Mouse (Mus musculus): Measurements from ENCODE around the gene Urgcp. TPM values are rescaled to one million over a fixed set of nuclear protein-coding genes. Genes with fewer than 3 reads are reported as not detected.

Gene Urgcp
- polyA plus RNA-seq, 1 experiment from 2014 or later = 24.6 TPM

DNA sequence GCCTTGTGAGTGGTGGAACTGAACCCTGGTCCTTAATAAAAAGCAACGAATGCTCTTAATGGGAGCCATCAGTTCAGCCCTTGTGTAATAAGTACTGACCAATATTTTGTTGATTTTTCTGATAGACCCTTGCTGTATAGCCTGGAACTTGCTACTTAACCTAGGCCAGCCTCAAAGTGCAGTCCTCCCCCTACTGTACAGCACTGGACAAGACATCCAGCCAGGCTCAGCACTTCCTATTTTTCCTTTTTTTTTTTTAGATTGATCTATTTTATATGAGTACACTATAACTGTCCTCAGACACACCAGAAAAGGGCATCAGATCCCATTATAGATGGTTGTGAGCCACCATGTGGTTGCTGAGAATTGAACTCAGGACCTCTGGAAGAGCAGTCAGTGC is 58.8 kb downstream of the Urgcp start:
- peaks cover 14% of the 10 kb centered on the region for H3K4me1 ChIP-seq
- no peak overlapping the region for H3K4me2 ChIP-seq (replicated peaks)
- no peak overlapping the region for H3K4me3 ChIP-seq
- no peak overlapping the region for H3K9ac ChIP-seq
- WGBS = 92% methylated on average over 1 of the region's 1 CpGs
- H3K36me3 ChIP-seq = peaks cover 20% of the 10 kb centered on the region
- no peaks in the 10 kb centered on the region for H3K9me3 ChIP-seq
- H3K27me3 ChIP-seq (replicated peaks) = no peaks in the 10 kb centered on the region
- H3K27ac ChIP-seq = no peak overlapping the region
- ATAC-seq (ENCODE audit: low FRiP score, low read depth) = no peak

DNA sequence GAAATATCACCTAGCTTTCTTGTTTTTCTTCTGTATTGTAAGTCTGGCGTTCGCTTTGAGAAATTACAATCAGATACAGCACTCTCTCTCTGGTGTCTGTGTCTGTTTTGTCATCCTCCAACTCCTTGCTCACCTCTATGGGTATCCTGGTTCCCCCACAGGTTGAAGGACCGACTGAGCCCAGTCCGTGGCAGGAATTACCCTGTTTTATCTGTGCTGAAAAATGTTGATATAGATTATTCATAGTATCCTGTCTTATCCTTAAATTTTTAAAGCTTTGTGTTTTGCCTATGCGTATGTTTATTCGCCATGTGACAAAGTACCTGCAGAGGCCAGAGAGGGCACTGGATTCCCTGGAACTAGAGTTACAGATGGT is 59.2 kb downstream of the Urgcp start:
- no peak overlapping the region for H3K9ac ChIP-seq
- H3K27ac ChIP-seq = no peak overlapping the region
- no peak overlapping the region for H3K4me3 ChIP-seq
- H3K4me2 ChIP-seq (replicated peaks) = no peak overlapping the region
- H3K27me3 ChIP-seq (replicated peaks) = no peaks in the 10 kb centered on the region
- 90% methylated on average over 6 of the region's 6 CpGs for WGBS
- peaks cover 20% of the 10 kb centered on the region for H3K36me3 ChIP-seq
- H3K4me1 ChIP-seq = peaks cover 14% of the 10 kb centered on the region
- ATAC-seq (ENCODE audit: low FRiP score, low read depth) = no peak
- H3K9me3 ChIP-seq = no peaks in the 10 kb centered on the region

DNA sequence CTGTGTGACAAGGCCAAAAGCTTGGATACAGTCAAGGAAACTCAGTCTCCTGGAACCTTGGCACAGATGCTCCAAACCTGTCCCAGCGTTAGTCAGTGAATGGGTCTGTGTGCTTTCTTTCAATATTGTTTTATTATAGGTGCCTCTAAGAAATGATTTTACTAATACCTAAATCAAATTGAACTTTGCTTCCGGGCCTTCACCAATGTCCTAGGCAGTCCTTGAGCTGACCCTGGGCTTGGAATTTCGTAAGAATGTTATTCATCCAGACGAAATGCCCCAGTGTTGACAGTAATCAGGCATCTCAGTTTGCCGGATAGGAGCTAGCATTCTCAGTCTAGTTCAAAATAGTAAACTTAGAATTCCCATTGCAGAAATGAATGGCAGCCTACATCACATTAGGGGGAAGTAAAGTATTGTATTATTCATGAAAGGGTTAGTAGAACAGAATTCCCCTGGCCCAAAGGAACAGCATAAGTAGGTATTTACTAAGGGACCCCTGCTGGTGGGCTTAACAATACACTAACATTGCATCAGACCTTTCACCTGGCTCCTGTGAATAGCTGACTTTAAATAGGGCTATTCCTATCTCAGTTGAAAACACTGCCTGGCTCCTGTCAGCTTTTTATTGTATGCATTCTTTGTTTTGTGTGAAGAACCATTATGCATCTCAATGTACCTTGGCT is 59.8 kb downstream of the Urgcp start:
- WGBS = 90% methylated on average over 5 of the region's 5 CpGs

DNA sequence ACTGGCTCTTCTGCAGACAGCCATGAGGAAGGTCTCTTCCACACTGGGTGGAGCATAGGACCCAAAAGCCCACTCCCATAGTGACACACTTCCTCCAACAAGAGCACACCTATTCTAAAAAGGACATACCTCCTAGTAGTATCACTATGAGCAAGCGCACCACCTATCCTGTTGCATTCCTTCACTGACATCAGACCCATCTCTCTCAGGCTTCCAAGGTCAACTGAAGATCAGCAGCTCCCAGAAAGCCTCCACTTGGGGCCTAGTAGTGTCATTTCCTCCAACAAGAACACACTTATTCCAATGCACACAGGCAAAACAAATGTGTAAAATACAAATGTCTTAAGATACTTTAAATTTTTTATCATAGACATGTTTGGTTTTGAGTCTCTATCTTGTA is 60.4 kb downstream of the Urgcp start:
- H3K4me2 ChIP-seq (replicated peaks) = no peak overlapping the region
- no peaks in the 10 kb centered on the region for H3K9me3 ChIP-seq
- peaks cover 13% of the 10 kb centered on the region for H3K4me1 ChIP-seq
- H3K36me3 ChIP-seq = peaks cover 20% of the 10 kb centered on the region
- 96% methylated on average over 1 of the region's 1 CpGs for WGBS
- no peaks in the 10 kb centered on the region for H3K27me3 ChIP-seq (replicated peaks)
- H3K4me3 ChIP-seq = no peak overlapping the region
- no peak overlapping the region for H3K9ac ChIP-seq
- ATAC-seq (ENCODE audit: low FRiP score, low read depth) = no peak
- no peak overlapping the region for H3K27ac ChIP-seq

More for the DNA sequence above, 59.8 kb downstream of the Urgcp start:
- Histone ChIP-seq H3K9me3 (no peaks in the 10 kb centered on the region), H3K27ac (no peak overlapping the region), H3K36me3 (peaks cover 20% of the 10 kb centered on the region), H3K27me3 (replicated peaks) (no peaks in the 10 kb centered on the region), H3K4me3 (no peak overlapping the region), H3K4me2 (replicated peaks) (no peak overlapping the region), H3K9ac (no peak overlapping the region), H3K4me1 (peaks cover 14% of the 10 kb centered on the region)
- ATAC-seq (ENCODE audit: low FRiP score, low read depth) = no peak

DNA sequence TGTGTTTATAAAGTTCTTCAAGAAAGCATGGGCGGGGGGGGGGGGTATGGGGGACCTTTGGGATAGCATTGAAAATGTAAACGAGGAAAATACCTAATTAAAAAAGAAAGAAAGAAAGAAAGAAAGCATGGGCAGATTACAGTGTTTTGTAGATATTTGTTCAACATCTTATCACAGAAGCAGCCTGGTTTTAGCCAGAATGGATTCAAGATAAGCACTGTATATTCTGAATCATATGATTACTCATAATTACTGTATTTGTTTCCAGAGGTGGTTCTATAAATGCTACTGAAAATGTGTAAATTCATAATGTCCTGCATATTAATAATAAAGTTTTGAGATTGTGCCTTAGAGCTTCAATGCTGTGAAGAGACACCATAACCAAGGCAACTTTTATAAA is 60.9 kb downstream of the Urgcp start:
- Histone ChIP-seq H3K4me2 (replicated peaks) (no peak overlapping the region), H3K4me3 (no peak overlapping the region), H3K9me3 (no peaks in the 10 kb centered on the region), H3K9ac (no peak overlapping the region), H3K4me1 (peaks cover 8% of the 10 kb centered on the region), H3K27ac (no peak overlapping the region), H3K27me3 (replicated peaks) (no peaks in the 10 kb centered on the region), H3K36me3 (peaks cover 20% of the 10 kb centered on the region)
- 68% methylated on average over 2 of the region's 2 CpGs for WGBS
- ATAC-seq (ENCODE audit: low FRiP score, low read depth) = no peak

- no peaks in the 10 kb centered on the region for H3K27me3 ChIP-seq (replicated peaks)
- WGBS = 90% methylated on average over 7 of the region's 7 CpGs
- H3K4me3 ChIP-seq = no peak overlapping the region
- H3K4me2 ChIP-seq (replicated peaks) = no peak overlapping the region
- no peaks in the 10 kb centered on the region for H3K9me3 ChIP-seq
- H3K9ac ChIP-seq = no peak overlapping the region
- ATAC-seq (ENCODE audit: low FRiP score, low read depth) = no peak
- H3K36me3 ChIP-seq = peaks cover 20% of the 10 kb centered on the region
- H3K27ac ChIP-seq = no peak overlapping the region
- peaks cover 3% of the 10 kb centered on the region; the same call in 1 of the 2 replicates for H3K4me1 ChIP-seq
These were observed 61.4 kb downstream of the Urgcp start for GRCm38 (mm10) chr11:5700808-5701207.

- Histone ChIP-seq H3K4me2 (replicated peaks) (no peak overlapping the region), H3K4me1 (no peaks in the 10 kb centered on the region), H3K36me3 (no peaks in the 10 kb centered on the region), H3K27ac (no peak overlapping the region), H3K9ac (no peak overlapping the region), H3K27me3 (replicated peaks) (no peaks in the 10 kb centered on the region), H3K4me3 (no peak overlapping the region), H3K9me3 (no peaks in the 10 kb centered on the region; the same call in 1 of the 2 replicates)
- ATAC-seq (ENCODE audit: low FRiP score, low read depth) = no peak
- WGBS = 38% methylated on average over 7 of the region's 7 CpGs
These were observed 70.4 kb downstream of the Urgcp start for GRCm38 (mm10) chr11:5691775-5692174.

DNA sequence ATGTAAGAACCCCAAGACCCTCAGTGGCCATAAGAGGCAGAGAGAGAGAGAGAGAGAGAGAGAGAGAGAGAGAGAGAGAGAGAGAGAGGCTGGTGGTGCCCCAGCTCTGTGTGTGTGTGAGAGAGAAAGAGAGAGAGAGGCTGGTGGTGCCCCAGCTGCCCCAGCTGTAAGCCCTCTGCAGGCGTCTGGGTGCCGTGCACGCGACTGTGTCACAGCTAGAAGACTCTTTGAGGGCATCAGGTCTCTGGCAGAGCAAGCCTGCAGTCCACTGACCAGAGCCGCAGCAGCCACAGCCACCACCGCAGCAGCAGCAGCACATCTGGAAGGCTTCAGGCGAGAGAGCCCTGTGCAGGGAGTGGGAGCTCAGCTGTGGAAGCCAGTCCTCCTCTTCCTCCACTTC is 77.9 kb downstream of the Urgcp start:
- Histone ChIP-seq H3K27me3 (replicated peaks) (no peaks in the 10 kb centered on the region; the same call in 1 of the 2 replicates), H3K4me2 (replicated peaks) (no peak overlapping the region), H3K36me3 (no peaks in the 10 kb centered on the region), H3K4me1 (no peaks in the 10 kb centered on the region), H3K4me3 (no peak overlapping the region), H3K27ac (no peak overlapping the region), H3K9ac (no peak overlapping the region), H3K9me3 (no peaks in the 10 kb centered on the region)
- ATAC-seq (ENCODE audit: low FRiP score, low read depth) = no peak
- WGBS = 37% methylated on average over 7 of the region's 7 CpGs

DNA sequence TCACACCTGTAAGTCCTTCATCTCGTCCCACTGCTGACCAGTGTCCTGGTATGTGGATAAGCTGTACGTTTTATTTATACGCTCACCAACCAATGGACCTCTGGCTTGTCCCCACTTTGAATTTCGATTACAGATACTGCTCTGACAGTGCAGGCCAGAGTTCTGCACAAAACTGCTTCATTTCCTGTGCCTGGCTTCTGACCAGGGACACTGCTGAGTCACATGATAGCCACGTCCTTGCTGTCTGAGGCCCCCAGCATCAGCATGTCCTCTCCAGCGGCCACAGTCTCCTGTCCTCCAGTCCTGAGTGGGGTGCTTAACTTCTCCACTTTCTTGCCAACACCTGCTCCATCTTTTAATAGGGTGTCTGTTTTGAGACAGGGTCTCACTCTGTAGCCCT is 79.6 kb downstream of the Urgcp start:
- no peak for ATAC-seq (ENCODE audit: low FRiP score, low read depth)
- Histone ChIP-seq H3K9me3 (no peaks in the 10 kb centered on the region), H3K27me3 (replicated peaks) (no peaks in the 10 kb centered on the region; the same call in 1 of the 2 replicates), H3K36me3 (no peaks in the 10 kb centered on the region), H3K9ac (no peak overlapping the region), H3K4me3 (no peak overlapping the region), H3K27ac (no peak overlapping the region), H3K4me1 (no peaks in the 10 kb centered on the region), H3K4me2 (replicated peaks) (no peak overlapping the region)
- 81% methylated on average over 6 of the region's 6 CpGs for WGBS

Other genes starting within 250 kb of the Urgcp start
- gene Xbp1, start 241.7 kb downstream of the Urgcp start, polyA plus RNA-seq (2016; fragmentation: Nextera tagmentation; extraction: Ambion mirVana) = 132 and 141 TPM in 2 replicates
- gene Ccdc117, start 220.2 kb downstream of the Urgcp start, polyA plus RNA-seq (2016; fragmentation: Nextera tagmentation; extraction: Ambion mirVana) = 22.3 and 23.5 TPM in 2 replicates
- gene Ankrd36, start 192.7 kb downstream of the Urgcp start, polyA plus RNA-seq (2016; fragmentation: Nextera tagmentation; extraction: Ambion mirVana) = not detected in 2 replicates
- 151 and 159 TPM in 2 replicates for gene Mrps24, start 46.7 kb downstream of the Urgcp start, polyA plus RNA-seq (2016; fragmentation: Nextera tagmentation; extraction: Ambion mirVana)
- 138 and 153 TPM in 2 replicates for gene Dbnl, start 26.1 kb upstream of the Urgcp start, polyA plus RNA-seq (2016; fragmentation: Nextera tagmentation; extraction: Ambion mirVana)
- 7.7 and 14.0 TPM in 2 replicates for gene Pgam2, start 41.4 kb upstream of the Urgcp start, polyA plus RNA-seq (2016; fragmentation: Nextera tagmentation; extraction: Ambion mirVana)
- gene Polm, start 75.6 kb upstream of the Urgcp start, polyA plus RNA-seq (2016; fragmentation: Nextera tagmentation; extraction: Ambion mirVana) = 6.6 and 7.0 TPM in 2 replicates
- 19.0 TPM in 2 replicates for gene Aebp1, start 99.6 kb upstream of the Urgcp start, polyA plus RNA-seq (2016; fragmentation: Nextera tagmentation; extraction: Ambion mirVana)
- gene Pold2, start 115.9 kb upstream of the Urgcp start, polyA plus RNA-seq (2016; fragmentation: Nextera tagmentation; extraction: Ambion mirVana) = 77.5 and 81.5 TPM in 2 replicates
- gene Myl7, start 136.4 kb upstream of the Urgcp start, polyA plus RNA-seq (2016; fragmentation: Nextera tagmentation; extraction: Ambion mirVana) = 5.1 and 5.5 TPM in 2 replicates
- gene Gck, start 187.7 kb upstream of the Urgcp start, polyA plus RNA-seq (2016; fragmentation: Nextera tagmentation; extraction: Ambion mirVana) = 1.4 and 2.0 TPM in 2 replicates
- 59.0 and 62.1 TPM in 2 replicates for gene Ykt6, start 193.3 kb upstream of the Urgcp start, polyA plus RNA-seq (2016; fragmentation: Nextera tagmentation; extraction: Ambion mirVana)

All from neural tube, embryonic 12.5 days (tissue).